Mouse (Mus musculus): ENCODE data around the gene Gm48551.

GRCm38 (mm10) chr10:81407539-81408423 lies 23.5 kb downstream of the Gm48551 start:
- TF ChIP-seq POLR2A (IDR thresholded peaks at IDR 0.05; ENCODE audit: borderline replicate concordance, low read depth, low read length), result no peak
- no peak for TF ChIP-seq CTCF (IDR thresholded peaks at IDR 0.05; ENCODE audit: low read depth, low read length)

All from bone marrow macrophage, adult 2 months (primary cell).